Mouse (Mus musculus): ENCODE results near the gene Letmd1.

GRCm38 (mm10) chr15:100467738-100468137 lies 1.1 kb upstream of the Letmd1 start:
- no peak for TF ChIP-seq CTCF (IDR thresholded peaks at IDR 0.05; ENCODE audit: low read depth)
- no peak for TF ChIP-seq EP300 (optimal IDR thresholded peaks at IDR 0.05)
